Mouse (Mus musculus) MEL (cell line): ENCODE measurements around the gene Cyp4f40. TPM values are rescaled to one million over a fixed set of nuclear protein-coding genes. Genes with fewer than 3 reads are reported as not detected.

Experiments
- DNase-seq: peaks from one replicate; pipeline ENCODE4 v3.0.0; 2011; ENCODE audit warnings: low read depth, low spot score
- H3K27ac ChIP-seq: 2 replicates; pipeline ENCODE4 v1.5.1; 2012; ENCODE audit warnings: low read depth, mild to moderate bottlenecking, control low read depth, low read length, moderate library complexity; ENCODE audit not compliant: control insufficient read depth
- H3K27me3 ChIP-seq, 2 experiments: fragments of 150-350 bp in 1 of 2; sonication (generic) in 1 of 2; 2 replicates each; pipeline ENCODE4 v1.6.1; 2012; ENCODE audit warnings: low read length in 2 of 2, mild to moderate bottlenecking in 2 of 2, improper control_type of control experiment in 1 of 2, moderate library complexity in 1 of 2; ENCODE audit not compliant: insufficient read depth in 2 of 2, control insufficient read depth in 1 of 2
- H3K36me3 ChIP-seq, 2 experiments: 2 replicates each; pipeline ENCODE4 v1.6.1; 2012 to 2014; ENCODE audit warnings: low read length in 2 of 2, improper control_type of control experiment in 1 of 2, inconsistent platforms in 1 of 2, mild to moderate bottlenecking in 1 of 2; ENCODE audit not compliant: insufficient read depth in 2 of 2, control insufficient read depth in 1 of 2
- H3K4me1 ChIP-seq, 2 experiments: fragments of 150-350 bp in 1 of 2; sonication (generic) in 1 of 2; 2 replicates each; pipeline ENCODE4 v1.6.1; 2012; ENCODE audit warnings: low read length in 2 of 2, improper control_type of control experiment in 1 of 2, mild to moderate bottlenecking in 1 of 2; ENCODE audit not compliant: insufficient read depth in 2 of 2, control insufficient read depth in 1 of 2
- H3K4me3 ChIP-seq, 2 experiments: fragments of 150-350 bp in 1 of 2; sonication (generic) in 1 of 2; 2 replicates each; pipeline ENCODE4 v1.5.1; 2012; ENCODE audit warnings: low read depth in 2 of 2, low read length in 2 of 2, mild to moderate bottlenecking in 2 of 2, moderate library complexity in 2 of 2, control low read depth in 1 of 2, improper control_type of control experiment in 1 of 2; ENCODE audit not compliant: control insufficient read depth in 1 of 2, insufficient read depth in 1 of 2
- H3K79me2 ChIP-seq: 2 replicates; pipeline ENCODE4 v1.6.1; 2012; ENCODE audit warnings: mild to moderate bottlenecking, low read length, moderate library complexity; ENCODE audit not compliant: control insufficient read depth, poor library complexity, insufficient read depth
- H3K9ac ChIP-seq: 2 replicates; pipeline ENCODE4 v1.6.1; 2012; ENCODE audit warnings: low read depth, mild to moderate bottlenecking, control low read depth, low read length, moderate library complexity; ENCODE audit not compliant: control insufficient read depth, poor library complexity, severe bottlenecking
- H3K9me3 ChIP-seq: fragments of 150-350 bp; sonication (generic); replicated peaks from 2 replicates; pipeline ENCODE4 v1.6.1; 2012; ENCODE audit warnings: mild to moderate bottlenecking, low read length, improper control_type of control experiment, moderate library complexity; ENCODE audit not compliant: insufficient read depth
- CTCF ChIP-seq, 3 experiments: IDR thresholded peaks in 2 of 3; conservative IDR thresholded peaks in 1 of 3; 2 replicates each; pipeline ENCODE4 v1.5.1; 2011 to 2012; ENCODE audit warnings: low read length in 3 of 3, low read depth in 2 of 3, mild to moderate bottlenecking in 2 of 3, improper control_type of control experiment in 1 of 3, inconsistent platforms in 1 of 3, mixed read lengths in 1 of 3, moderate library complexity in 1 of 3; ENCODE audit not compliant: control insufficient read depth in 1 of 3, insufficient read depth in 1 of 3, poor library complexity in 1 of 3, severe bottlenecking in 1 of 3
- ELF1 ChIP-seq: IDR thresholded peaks from 2 replicates; pipeline ENCODE4 v1.6.1; 2014; ENCODE audit warnings: low read depth, mild to moderate bottlenecking, inconsistent platforms, low read length, improper control_type of control experiment, moderate library complexity
- GATA1 ChIP-seq: IDR thresholded peaks from 2 replicates; pipeline ENCODE4 v1.6.1; 2011; ENCODE audit warnings: low read depth, low read length, improper control_type of control experiment
- MAFK ChIP-seq: IDR thresholded peaks from 2 replicates; pipeline ENCODE4 v1.6.1; 2011; ENCODE audit warnings: low read depth, mild to moderate bottlenecking, low read length, improper control_type of control experiment, borderline replicate concordance
- MXI1 ChIP-seq: IDR thresholded peaks from 2 replicates; pipeline ENCODE4 v1.6.1; 2011; ENCODE audit warnings: mild to moderate bottlenecking, low read depth, low read length, improper control_type of control experiment
- MYB ChIP-seq: IDR thresholded peaks from 2 replicates; pipeline ENCODE4 v1.6.1; 2011; ENCODE audit warnings: mild to moderate bottlenecking, low read depth, low read length, improper control_type of control experiment
- MYC ChIP-seq: IDR thresholded peaks from 2 replicates; pipeline ENCODE4 v1.6.1; 2011; ENCODE audit warnings: low read depth, mild to moderate bottlenecking, low read length, improper control_type of control experiment, moderate library complexity
- NELFE ChIP-seq: IDR thresholded peaks from 2 replicates; pipeline ENCODE4 v1.6.1; 2011; ENCODE audit warnings: low read depth, low read length, improper control_type of control experiment
- POLR2A ChIP-seq, 2 experiments: IDR thresholded peaks; 2 replicates each; pipeline ENCODE4 v1.6.1; 2011 to 2012; ENCODE audit warnings: low read length in 2 of 2, mild to moderate bottlenecking in 2 of 2, control low read depth in 1 of 2, improper control_type of control experiment in 1 of 2, low read depth in 1 of 2, moderate library complexity in 1 of 2; ENCODE audit not compliant: control insufficient read depth in 1 of 2, insufficient read depth in 1 of 2, poor library complexity in 1 of 2
- RAD21 ChIP-seq: IDR thresholded peaks from 2 replicates; pipeline ENCODE4 v1.6.1; 2011; ENCODE audit warnings: mild to moderate bottlenecking, low read depth, low read length, improper control_type of control experiment
- RCOR1 ChIP-seq: IDR thresholded peaks from 2 replicates; pipeline ENCODE4 v1.6.1; 2012; ENCODE audit warnings: low read depth, mild to moderate bottlenecking, inconsistent platforms, low read length, improper control_type of control experiment
- SMC3 ChIP-seq: IDR thresholded peaks from 2 replicates; pipeline ENCODE4 v1.6.1; 2011; ENCODE audit warnings: low read depth, low read length, improper control_type of control experiment
- UBTF ChIP-seq: IDR thresholded peaks from 2 replicates; pipeline ENCODE4 v1.6.1; 2012; ENCODE audit warnings: low read depth, mild to moderate bottlenecking, inconsistent platforms, low read length, improper control_type of control experiment, moderate library complexity, borderline replicate concordance; ENCODE audit not compliant: insufficient read depth
- ZC3H11A ChIP-seq: IDR thresholded peaks from 2 replicates; pipeline ENCODE4 v1.6.1; 2012; ENCODE audit warnings: low read depth, mild to moderate bottlenecking, inconsistent platforms, low read length, improper control_type of control experiment
- ZMIZ1 ChIP-seq: IDR thresholded peaks from 2 replicates; pipeline ENCODE4 v1.6.1; 2012; ENCODE audit warnings: low read depth, mild to moderate bottlenecking, inconsistent platforms, low read length, improper control_type of control experiment, moderate library complexity
- polyA plus RNA-seq, 2 experiments: library from polyadenylated mRNA; stranded (reverse) in 1 of 2; unstranded in 1 of 2; fragments of >175 nt in 1 of 2; fragments of >200 nt in 1 of 2; gene quantifications; 2 replicates each; pipeline versions ENCODE4 v1.2.1 to v1.2.4; 2012; ENCODE audit warnings: low replicate concordance in 2 of 2, low read depth in 1 of 2; ENCODE audit not compliant: insufficient read length in 2 of 2, insufficient read depth in 1 of 2, missing spikeins in 1 of 2
- total RNA-seq: library from RNA; depleted of rRNA; stranded (reverse); fragments of 300-350 nt; gene quantifications from 2 replicates; pipeline ENCODE4 v1.2.3, GENCODE M21; 2012

Gene Cyp4f40
- total and polyA plus RNA-seq, 3 experiments, result not detected

DNA sequence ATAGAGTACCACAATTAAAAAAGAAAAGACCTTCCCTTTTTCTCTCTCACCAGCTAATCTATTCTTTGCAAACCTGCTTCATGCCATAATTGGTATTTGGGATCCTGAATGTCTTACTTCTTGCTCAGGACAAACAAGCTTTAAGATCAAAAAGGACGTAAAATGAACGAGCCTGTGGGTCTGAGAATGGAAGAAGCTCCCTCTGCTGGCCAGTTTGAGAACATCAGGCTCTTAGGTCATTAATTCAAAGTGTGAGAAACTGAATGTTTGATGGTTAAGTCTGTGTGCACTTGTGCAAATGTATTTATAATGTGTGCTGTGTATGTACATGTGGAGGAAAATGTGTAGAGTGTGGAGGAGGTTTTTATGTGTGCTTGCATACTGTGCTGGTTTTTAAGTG lies 21.7 kb downstream of the Cyp4f40 start:
- H3K79me2 ChIP-seq, result no peaks in the 10 kb centered on the region
- peak; percentile 63 for DNase-seq
- no peak overlapping the region for H3K9ac ChIP-seq
- H3K9me3 ChIP-seq, result no peaks in the 10 kb centered on the region
- H3K27ac ChIP-seq, result no peak overlapping the region
- H3K27me3 ChIP-seq, result 0 out of 4 replicates have a peak, but pooled peaks cover 0 to 1% of the 10 kb centered on the region in 2 experiments
- H3K36me3 ChIP-seq, result no peaks in the 10 kb centered on the region
- TF ChIP-seq RAD21 (peak; percentile 58), MYB (no peak), CTCF (IDR thresholded peaks at IDR 0.05 in 2 of 3, conservative IDR thresholded peaks at IDR 0.05 in 1 of 3; ENCODE audit: control insufficient read depth in 1 of 3, insufficient read depth in 1 of 3, low read depth in 2 of 3, low read length in 3 of 3, poor library complexity in 1 of 3, severe bottlenecking in 1 of 3) (peak; percentile 63 to 79 (median 69)), POLR2A (IDR thresholded peaks at IDR 0.05; ENCODE audit: control insufficient read depth in 1 of 2, insufficient read depth in 1 of 2, low read depth in 1 of 2, low read length in 2 of 2, poor library complexity in 1 of 2) (no peak), SMC3 (peak; percentile 90), ZMIZ1 (no peak), NELFE (no peak), UBTF (no peak), ZC3H11A (peak; percentile 29)
- TF ChIP-seq, all 39 proteins: peak for 4
- H3K4me3 ChIP-seq, result no peak overlapping the region
- no peaks in the 10 kb centered on the region for H3K4me1 ChIP-seq

DNA sequence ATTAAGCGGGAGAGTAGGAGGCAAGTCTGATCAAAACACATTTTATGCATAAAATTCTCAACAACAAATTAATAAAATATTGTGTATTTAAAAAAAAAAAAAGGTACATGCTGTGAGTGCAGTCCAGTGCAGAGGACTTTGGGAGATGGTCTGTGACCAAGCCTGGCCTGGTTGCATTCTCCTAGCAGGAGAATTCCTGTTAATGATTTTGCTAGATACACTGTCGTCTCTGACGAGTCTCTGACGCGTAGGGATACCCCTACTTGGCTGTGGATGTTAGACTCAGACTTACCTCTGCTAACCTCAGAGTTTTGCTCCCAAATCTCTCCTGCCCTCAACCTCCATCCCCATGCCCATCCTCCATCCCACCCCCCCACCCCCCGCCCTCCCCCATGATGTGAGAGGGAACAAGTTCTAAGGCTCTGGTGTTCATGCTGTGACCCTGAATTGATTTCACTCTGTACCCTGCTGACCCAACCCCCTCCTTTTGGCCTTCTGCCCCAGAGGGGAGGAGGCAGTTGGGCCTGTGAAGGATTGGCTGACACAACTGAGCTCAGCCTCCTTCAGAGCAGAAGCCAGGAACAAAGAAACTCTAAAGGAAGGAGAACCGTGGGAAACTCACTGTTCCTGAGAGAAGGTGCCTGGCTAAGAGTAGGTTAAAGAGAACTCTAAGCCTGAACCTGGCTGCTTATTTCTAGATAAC lies 26.5 kb downstream of the Cyp4f40 start, which contains the start of gene Cyp4f15:
TSS of gene Cyp4f15 (plus strand) at position 580 of the 703 bp plus-strand sequence.
- TF ChIP-seq MXI1, result no peak
- no peak for TF ChIP-seq GATA1
- TF ChIP-seq RCOR1, result no peak
- no peak for TF ChIP-seq UBTF
- TF ChIP-seq MYC, result no peak
- TF ChIP-seq SMC3, result no peak
- no peak for TF ChIP-seq ELF1
- no peak for TF ChIP-seq MAFK
- no peaks in the 10 kb centered on the region for H3K4me1 ChIP-seq
- no peaks in the 10 kb centered on the region for H3K36me3 ChIP-seq
- H3K27me3 ChIP-seq, result peaks cover 0 to 2% of the 10 kb centered on the region in 2 experiments; a peak in 2 of 4 replicates
- H3K9ac ChIP-seq, result no peak within 1 kb of the TSS
- no peaks in the 10 kb centered on the region for H3K79me2 ChIP-seq
- no peak for DNase-seq
- no peak within 1 kb of the TSS for H3K27ac ChIP-seq
- no peak within 1 kb of the TSS for H3K4me3 ChIP-seq
- no peaks in the 10 kb centered on the region for H3K9me3 ChIP-seq
